Mouse (Mus musculus) embryonic facial prominence, embryonic 12.5 days (tissue): ENCODE results near the gene Nsun2. TPM values are rescaled to one million over a fixed set of nuclear protein-coding genes. Genes with fewer than 3 reads are reported as not detected.

Experiments used
- ATAC-seq: fragments of 200-750 bp; cut with Nextera tagmentation; 2 replicates; pipeline ENCODE4 v1.8.0; 2017; ENCODE audit not compliant: insufficient number of reproducible peaks, insufficient read depth, low FRiP score, low TSS enrichment
- H3K27ac ChIP-seq: fragments of 300-500 bp; sonication (generic); 2 replicates; pipeline ENCODE4 v1.5.1; 2016; ENCODE audit warnings: mild to moderate bottlenecking
- H3K27me3 ChIP-seq: fragments of 300-500 bp; sonication (generic); 2 replicates; pipeline ENCODE4 v1.6.1; 2016; ENCODE audit warnings: mild to moderate bottlenecking, moderate library complexity
- H3K36me3 ChIP-seq: fragments of 300-500 bp; sonication (generic); 2 replicates; pipeline ENCODE4 v1.6.1; 2016; ENCODE audit warnings: mild to moderate bottlenecking
- H3K4me1 ChIP-seq: fragments of 300-500 bp; sonication (generic); 2 replicates; pipeline ENCODE4 v1.6.1; 2016
- H3K4me2 ChIP-seq: fragments of 300-500 bp; sonication (generic); replicated peaks from 2 replicates; pipeline ENCODE4 v1.6.1; 2016; ENCODE audit warnings: mild to moderate bottlenecking, moderate library complexity
- H3K4me3 ChIP-seq: fragments of 300-500 bp; sonication (generic); 2 replicates; pipeline ENCODE4 v1.5.1; 2016; ENCODE audit warnings: mild to moderate bottlenecking
- H3K9ac ChIP-seq: fragments of 300-500 bp; sonication (generic); 2 replicates; pipeline ENCODE4 v1.6.1; 2016; ENCODE audit warnings: mild to moderate bottlenecking, moderate library complexity
- H3K9me3 ChIP-seq: fragments of 300-500 bp; sonication (generic); 2 replicates; pipeline ENCODE4 v1.6.1; 2016; ENCODE audit warnings: mild to moderate bottlenecking, moderate library complexity
- WGBS: fragments of 180-500 bp; shearing (Covaris S2); methylation state at CpG from one replicate; pipeline ENCODE4 v1.1.7; 2016; 5-methylcytosine and 5-hydroxymethylcytosine counted together
- polyA plus RNA-seq: library from polyadenylated mRNA; unstranded; fragments of >200 nt; fragmentation: Nextera tagmentation; extraction: Ambion mirVana; gene quantifications from 2 replicates; pipeline ENCODE4 v1.2.1, GENCODE M21; 2016

Nsun2 gene
- polyA plus RNA-seq, 1 experiment from 2014 or later = 124 TPM

DNA sequence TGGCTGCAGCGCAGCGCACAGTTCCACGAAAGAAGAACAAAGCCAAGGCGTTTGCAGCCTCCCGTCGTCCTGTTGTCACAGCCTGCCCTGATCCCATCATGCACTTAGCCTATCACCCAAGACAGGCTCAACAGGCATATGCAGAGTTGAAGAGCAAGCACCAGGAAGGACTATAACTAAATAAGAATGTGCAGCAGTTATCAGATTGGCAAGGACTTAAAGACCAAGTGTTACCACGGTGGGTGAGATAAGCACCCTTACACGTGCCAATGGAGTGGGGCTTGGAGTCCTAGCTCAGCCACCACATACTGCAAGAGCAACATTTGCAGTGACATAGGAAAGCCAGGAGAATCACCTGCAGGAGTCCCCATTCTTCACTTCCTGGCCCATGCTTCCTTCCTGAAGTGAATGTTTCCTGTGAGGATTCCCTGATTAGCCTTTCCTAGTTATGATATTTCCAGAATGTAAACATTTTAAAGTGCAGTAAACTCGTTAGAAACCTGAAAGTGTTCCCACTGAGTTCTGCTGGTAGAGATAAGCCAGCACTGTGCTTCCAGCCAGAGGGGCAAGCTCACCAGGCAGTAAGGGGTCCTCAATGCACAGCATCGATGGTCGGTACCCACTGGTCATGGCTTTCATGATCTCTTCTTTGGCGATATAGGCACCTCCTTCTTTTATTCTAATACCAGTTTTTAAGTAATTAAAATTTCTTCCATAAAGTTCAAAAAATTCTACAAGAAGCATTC lies 27.0 kb upstream of the Nsun2 start:
- 92% methylated on average over 12 of the region's 12 CpGs for WGBS
- no peaks in the 10 kb centered on the region for H3K4me1 ChIP-seq
- no peaks in the 10 kb centered on the region for H3K27me3 ChIP-seq

DNA sequence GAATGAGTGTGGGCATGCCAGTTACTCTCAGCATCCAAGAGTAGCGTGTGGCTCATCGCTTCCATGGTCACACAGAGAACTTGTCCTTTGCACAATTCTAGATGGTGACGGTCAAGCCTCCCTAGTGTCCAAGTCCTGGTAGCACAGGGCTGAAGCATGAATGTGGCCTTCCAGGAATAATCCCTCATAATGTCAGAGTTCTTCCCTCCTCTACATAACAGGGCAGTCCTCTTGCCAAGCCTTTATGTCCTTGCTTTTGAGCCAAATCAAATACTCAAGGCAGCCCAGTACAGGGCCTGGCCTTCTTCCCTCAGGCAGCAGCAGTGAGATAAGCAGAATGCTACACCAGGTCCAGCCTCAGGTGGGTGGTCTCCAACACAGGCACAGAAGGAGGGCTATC lies 25.9 kb upstream of the Nsun2 start:
- Histone ChIP-seq H3K9ac (no peak overlapping the region), H3K4me3 (no peak overlapping the region), H3K4me2 (no peak overlapping the region), H3K9me3 (no peaks in the 10 kb centered on the region), H3K4me1 (no peaks in the 10 kb centered on the region), H3K36me3 (peaks cover 82% of the 10 kb centered on the region), H3K27ac (no peak overlapping the region), H3K27me3 (no peaks in the 10 kb centered on the region)
- WGBS = 99% methylated on average over 3 of the region's 3 CpGs
- ATAC-seq = no peak

More for the DNA sequence above, 27.0 kb upstream of the Nsun2 start:
- Histone ChIP-seq H3K9ac (no peak overlapping the region), H3K4me3 (no peak overlapping the region), H3K36me3 (peaks cover 88% of the 10 kb centered on the region), H3K4me2 (no peak overlapping the region), H3K27ac (no peak overlapping the region), H3K9me3 (no peaks in the 10 kb centered on the region)
- no peak for ATAC-seq

DNA sequence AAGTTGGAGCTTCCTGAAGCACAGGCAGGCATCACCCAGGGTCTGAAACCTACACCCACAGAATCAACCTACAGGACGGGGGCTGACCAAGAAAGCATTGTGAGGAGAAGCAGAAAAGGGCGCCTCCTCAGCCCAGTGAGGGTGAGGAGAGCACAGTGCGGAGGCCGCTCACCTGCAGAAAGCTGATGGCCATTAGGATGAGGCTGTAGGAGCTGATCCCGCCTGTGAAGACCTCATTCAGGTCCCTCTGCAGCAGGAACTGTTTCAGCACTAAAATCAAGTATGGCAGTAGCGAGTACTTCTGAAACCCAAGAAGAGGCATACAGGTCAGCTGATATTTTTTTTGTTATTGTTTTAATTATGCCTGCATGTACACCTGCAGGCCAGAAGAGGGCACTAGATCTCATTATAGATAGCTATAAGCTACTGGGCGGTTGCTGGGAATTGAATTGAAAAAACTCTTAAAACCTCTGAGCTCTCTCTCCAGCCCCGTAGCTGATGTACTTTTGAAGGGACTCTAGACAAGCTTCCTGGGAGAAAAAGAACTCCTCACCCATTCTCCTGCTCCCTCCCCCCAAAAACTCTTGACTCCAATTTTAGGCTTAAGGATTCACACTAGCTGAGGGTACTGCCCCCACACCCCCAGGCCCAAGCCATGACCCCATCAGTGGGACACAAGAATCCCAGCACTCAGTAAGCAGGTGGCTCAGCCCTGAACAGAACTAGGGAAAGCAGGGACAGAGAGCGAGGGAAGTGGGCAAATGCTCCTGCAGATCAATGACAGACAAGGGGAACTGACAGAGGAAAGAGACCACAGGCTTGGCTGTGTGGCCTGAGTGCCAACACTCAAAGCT lies 23.9 kb upstream of the Nsun2 start:
- Histone ChIP-seq H3K4me2 (no peak overlapping the region), H3K36me3 (peaks cover 68% of the 10 kb centered on the region), H3K9ac (0 out of 2 replicates have a peak overlapping the region, but pooled peaks have one; percentile 12), H3K27me3 (no peaks in the 10 kb centered on the region), H3K4me1 (no peaks in the 10 kb centered on the region), H3K4me3 (no peak overlapping the region), H3K9me3 (no peaks in the 10 kb centered on the region), H3K27ac (no peak overlapping the region)
- 0 out of 2 replicates have a peak, but pooled peaks have one; percentile 69 for ATAC-seq
- WGBS = 60% methylated on average over 9 of the region's 9 CpGs

DNA sequence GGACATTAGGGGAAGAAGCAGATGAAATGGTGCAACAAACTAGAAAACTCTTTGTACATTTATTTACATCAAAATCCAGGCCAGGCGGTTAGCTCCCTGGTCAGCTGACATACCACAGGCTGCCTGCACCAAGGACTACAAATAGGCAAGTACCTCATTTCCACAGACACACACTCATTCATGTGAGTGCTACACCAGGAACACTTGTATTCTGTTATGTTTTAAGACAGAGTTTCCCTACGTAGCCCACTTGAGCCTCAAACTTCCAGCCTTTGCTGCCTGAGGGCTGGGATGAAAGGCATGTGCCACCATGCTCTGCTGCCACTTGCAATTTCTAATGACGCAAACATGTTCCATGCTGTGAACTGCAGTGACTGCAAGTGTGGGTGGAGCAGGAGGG lies 18.5 kb upstream of the Nsun2 start:
- Histone ChIP-seq H3K9me3 (no peaks in the 10 kb centered on the region), H3K9ac (no peak overlapping the region), H3K36me3 (peaks cover 19% of the 10 kb centered on the region), H3K4me1 (peaks cover 7% of the 10 kb centered on the region; the same call in 1 of the 2 replicates), H3K4me2 (no peak overlapping the region), H3K27me3 (no peaks in the 10 kb centered on the region), H3K4me3 (no peak overlapping the region), H3K27ac (no peak overlapping the region)
- ATAC-seq = no peak
- 73% methylated on average over 3 of the region's 3 CpGs for WGBS

DNA sequence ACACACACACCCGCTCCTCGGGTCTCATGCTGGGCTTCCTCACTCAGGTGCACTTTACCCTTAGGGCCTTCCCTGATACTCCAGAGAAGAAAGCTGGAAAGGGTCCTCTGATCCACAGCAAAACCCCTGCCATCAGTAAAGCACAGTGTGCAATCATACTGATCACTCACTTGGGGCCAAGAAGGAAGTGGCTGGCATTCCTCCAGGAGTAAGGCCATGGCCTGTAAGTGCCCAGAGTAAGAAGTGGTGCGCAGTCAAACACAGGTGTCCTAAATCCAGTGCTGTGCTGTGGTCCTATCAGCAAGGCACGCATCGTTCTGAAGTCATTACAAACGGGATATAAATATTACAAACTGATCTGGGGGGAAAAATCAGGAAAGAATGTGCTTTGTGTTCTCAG lies 16.1 kb upstream of the Nsun2 start:
- WGBS = 76% methylated on average over 6 of the region's 6 CpGs
- no peak overlapping the region for H3K27ac ChIP-seq
- H3K4me3 ChIP-seq = no peak overlapping the region
- no peaks in the 10 kb centered on the region for H3K9me3 ChIP-seq
- no peak overlapping the region for H3K4me2 ChIP-seq
- H3K4me1 ChIP-seq = peaks cover 13% of the 10 kb centered on the region
- H3K27me3 ChIP-seq = no peaks in the 10 kb centered on the region
- no peak for ATAC-seq
- peaks cover 4% of the 10 kb centered on the region; the same call in 1 of the 2 replicates for H3K36me3 ChIP-seq
- no peak overlapping the region for H3K9ac ChIP-seq

DNA sequence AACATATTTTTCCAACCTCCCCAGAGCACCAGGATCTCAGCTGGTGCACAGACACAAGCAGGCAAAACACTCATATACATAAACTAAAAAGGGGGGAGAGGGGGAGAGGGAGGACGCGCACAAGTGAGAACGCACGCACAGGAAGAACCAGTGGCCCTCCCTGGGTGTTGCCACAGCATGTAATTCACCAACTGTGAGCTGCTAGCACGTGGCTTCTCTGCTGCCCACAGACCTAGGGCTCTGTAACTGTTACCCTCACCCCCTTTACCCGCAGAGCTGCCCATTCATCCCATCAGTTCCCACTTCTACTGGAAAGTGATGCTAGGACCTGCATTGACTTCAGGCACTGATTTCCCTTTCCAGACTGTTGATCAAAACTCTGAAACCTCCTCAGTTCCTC lies 14.4 kb upstream of the Nsun2 start:
- no peaks in the 10 kb centered on the region for H3K27me3 ChIP-seq
- no peak overlapping the region for H3K9ac ChIP-seq
- H3K4me3 ChIP-seq = no peak overlapping the region
- peaks cover 24% of the 10 kb centered on the region for H3K4me1 ChIP-seq
- H3K9me3 ChIP-seq = no peaks in the 10 kb centered on the region
- 84% methylated on average over 6 of the region's 6 CpGs for WGBS
- H3K27ac ChIP-seq = no peak overlapping the region
- no peak for ATAC-seq
- H3K36me3 ChIP-seq = no peaks in the 10 kb centered on the region
- no peak overlapping the region for H3K4me2 ChIP-seq

DNA sequence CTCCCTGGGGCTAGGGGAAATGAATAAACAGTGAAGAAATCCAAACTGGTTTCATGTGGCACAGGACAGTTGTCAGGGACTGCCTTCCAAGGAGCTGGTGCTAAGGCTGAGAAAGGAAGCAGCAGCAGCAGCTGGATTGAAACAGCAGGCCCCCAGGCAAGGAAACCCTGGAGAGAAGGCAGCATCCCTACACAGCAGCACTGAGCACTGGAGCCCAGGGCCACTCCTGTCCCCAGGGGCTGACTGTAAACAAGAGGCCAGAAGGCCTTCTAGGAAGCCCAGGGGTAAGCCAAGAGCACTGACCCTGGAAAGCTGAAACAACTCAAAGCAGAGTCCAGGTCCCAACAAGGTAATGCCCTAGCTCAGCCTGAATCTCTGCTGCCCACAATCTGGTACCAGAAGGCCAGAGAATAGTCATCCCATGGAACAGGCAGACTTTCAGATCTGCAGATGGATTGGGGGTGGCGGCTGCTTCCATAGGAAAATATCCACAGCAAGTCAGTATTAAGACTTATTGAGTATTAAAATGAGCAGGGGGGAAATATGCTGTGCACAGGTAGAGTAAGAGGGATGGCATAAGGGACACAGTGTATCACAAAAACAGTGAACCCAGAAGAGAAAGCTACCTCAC lies 11.3 kb upstream of the Nsun2 start:
- no peak for ATAC-seq
- Histone ChIP-seq H3K27me3 (no peaks in the 10 kb centered on the region), H3K4me3 (no peak overlapping the region), H3K27ac (0 out of 2 replicates have a peak overlapping the region, but pooled peaks have one; percentile 14), H3K4me2 (no peak overlapping the region), H3K36me3 (no peaks in the 10 kb centered on the region), H3K4me1 (peaks cover 41% of the 10 kb centered on the region), H3K9me3 (no peaks in the 10 kb centered on the region), H3K9ac (no peak overlapping the region)
- WGBS = 83% methylated on average over 1 of the region's 1 CpGs

DNA sequence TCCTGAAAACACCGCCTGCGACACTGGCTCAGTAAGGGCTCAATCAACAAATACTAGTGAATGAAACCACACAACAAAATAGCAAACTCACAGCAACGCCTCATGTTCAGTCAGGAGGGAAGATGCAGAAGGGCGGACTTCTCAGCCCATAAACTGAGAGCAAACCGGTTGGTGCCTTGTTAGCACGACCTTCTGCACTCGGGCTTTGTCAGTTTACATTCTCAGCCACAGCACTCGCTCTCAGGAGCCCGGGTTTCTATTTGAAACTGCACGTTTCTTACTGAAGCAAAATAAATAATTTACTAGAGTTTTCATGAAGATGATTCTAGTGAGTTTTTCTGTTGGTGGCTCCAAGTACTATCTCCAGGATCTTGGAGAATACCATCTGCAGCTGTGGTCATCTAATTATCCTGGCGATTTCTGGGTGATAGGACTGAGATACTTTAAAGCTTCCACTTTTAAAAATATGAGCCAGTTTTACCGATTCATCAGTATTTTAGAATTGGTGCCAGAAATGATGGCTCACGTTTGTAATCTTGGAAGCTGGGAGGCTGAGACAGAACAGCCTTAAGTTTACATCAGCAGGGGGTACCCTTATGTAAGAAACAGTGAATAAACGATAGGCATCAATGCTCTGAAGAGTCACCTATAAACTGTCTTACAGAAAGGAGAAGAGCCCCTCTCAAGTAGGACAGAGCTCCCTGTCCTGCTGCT lies 9.9 kb upstream of the Nsun2 start:
- H3K9me3 ChIP-seq = no peaks in the 10 kb centered on the region
- no peak for ATAC-seq
- no peak overlapping the region for H3K9ac ChIP-seq
- no peak overlapping the region for H3K27ac ChIP-seq
- H3K4me1 ChIP-seq = peaks cover 36% of the 10 kb centered on the region
- H3K4me3 ChIP-seq = no peak overlapping the region
- 63% methylated on average over 14 of the region's 14 CpGs for WGBS
- H3K4me2 ChIP-seq = no peak overlapping the region
- H3K27me3 ChIP-seq = no peaks in the 10 kb centered on the region
- no peaks in the 10 kb centered on the region for H3K36me3 ChIP-seq

DNA sequence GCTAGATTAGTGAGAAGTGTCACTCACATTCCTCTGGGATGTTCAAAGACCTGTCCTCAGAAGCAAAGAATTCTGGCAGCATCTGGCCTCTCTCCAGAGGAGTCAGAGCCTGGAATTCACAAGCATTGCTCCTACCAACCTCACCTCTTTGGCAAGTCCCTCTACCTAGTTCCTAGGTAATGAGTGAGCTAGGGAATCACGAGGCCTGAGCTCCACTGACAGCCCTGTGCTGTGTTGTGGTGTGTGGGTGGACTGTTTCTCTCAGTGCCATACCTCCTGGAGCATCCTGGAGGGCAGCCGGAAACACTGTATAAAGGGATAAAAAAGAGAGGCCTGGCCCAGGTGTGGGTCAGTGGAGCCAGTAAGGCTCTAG lies 9.4 kb upstream of the Nsun2 start:
- 63% methylated on average over 2 of the region's 2 CpGs for WGBS
- no peaks in the 10 kb centered on the region for H3K36me3 ChIP-seq
- H3K27ac ChIP-seq = no peak overlapping the region
- no peaks in the 10 kb centered on the region for H3K27me3 ChIP-seq
- H3K4me1 ChIP-seq = peaks cover 36% of the 10 kb centered on the region
- H3K4me2 ChIP-seq = no peak overlapping the region
- no peak overlapping the region for H3K4me3 ChIP-seq
- no peaks in the 10 kb centered on the region for H3K9me3 ChIP-seq
- no peak overlapping the region for H3K9ac ChIP-seq
- ATAC-seq = no peak

DNA sequence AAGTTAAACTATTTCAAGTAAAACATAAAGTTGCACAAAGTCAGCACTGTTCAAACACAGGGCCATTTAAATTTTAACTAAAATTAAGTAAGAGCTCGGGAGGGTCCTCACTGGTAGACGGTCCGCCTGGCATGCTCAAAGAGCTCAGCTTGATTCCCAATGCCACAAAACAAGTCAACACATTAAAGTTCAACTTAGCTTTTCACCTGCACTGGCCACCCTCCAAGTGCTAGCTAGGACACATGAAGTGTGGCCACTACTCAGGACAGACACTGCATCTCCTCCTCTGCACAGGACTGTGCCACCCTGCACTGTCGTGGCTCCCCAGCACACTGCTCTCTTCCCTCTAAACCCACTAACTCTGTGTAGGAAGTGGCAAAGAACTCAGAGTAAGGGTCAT lies 7.7 kb upstream of the Nsun2 start:
- WGBS = 76% methylated on average over 4 of the region's 4 CpGs
- Histone ChIP-seq H3K36me3 (peaks cover 12% of the 10 kb centered on the region), H3K4me3 (no peak overlapping the region), H3K9me3 (no peaks in the 10 kb centered on the region), H3K27me3 (no peaks in the 10 kb centered on the region), H3K9ac (no peak overlapping the region), H3K27ac (no peak overlapping the region), H3K4me2 (no peak overlapping the region), H3K4me1 (peaks cover 41% of the 10 kb centered on the region)
- ATAC-seq = no peak

DNA sequence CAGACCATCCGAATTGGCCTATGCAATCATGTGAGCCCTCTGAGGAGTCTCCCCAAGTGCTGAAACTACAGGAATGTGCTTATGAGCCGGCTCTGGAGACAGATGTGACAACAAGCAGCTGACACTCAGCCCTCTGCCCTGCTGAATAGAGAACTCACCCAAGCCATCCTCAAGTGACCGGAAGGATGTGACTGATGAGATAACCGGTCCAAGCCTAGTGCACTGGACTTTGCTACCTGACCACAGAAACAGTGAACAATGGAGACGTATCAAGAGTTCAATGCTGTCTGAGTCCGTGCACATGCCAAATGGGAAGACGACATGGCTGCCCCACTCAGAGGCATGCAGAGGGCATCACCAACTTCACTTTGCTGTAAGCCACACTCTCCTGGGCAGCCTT lies 5.0 kb upstream of the Nsun2 start:
- no peaks in the 10 kb centered on the region for H3K9me3 ChIP-seq
- H3K27me3 ChIP-seq = no peaks in the 10 kb centered on the region
- no peak for ATAC-seq
- H3K4me1 ChIP-seq = peaks cover 50% of the 10 kb centered on the region
- H3K4me2 ChIP-seq = no peak overlapping the region
- peaks cover 12% of the 10 kb centered on the region for H3K36me3 ChIP-seq
- no peak overlapping the region for H3K9ac ChIP-seq
- no peak overlapping the region for H3K27ac ChIP-seq
- WGBS = 85% methylated on average over 7 of the region's 7 CpGs
- H3K4me3 ChIP-seq = no peak overlapping the region
